Mouse (Mus musculus): ENCODE data around the gene Cox5a.

The Cox5a gene

GRCm38 (mm10) chr9:57564609-57565008 lies 43.5 kb downstream of the Cox5a start:
- no peak for DNase-seq

DNA sequence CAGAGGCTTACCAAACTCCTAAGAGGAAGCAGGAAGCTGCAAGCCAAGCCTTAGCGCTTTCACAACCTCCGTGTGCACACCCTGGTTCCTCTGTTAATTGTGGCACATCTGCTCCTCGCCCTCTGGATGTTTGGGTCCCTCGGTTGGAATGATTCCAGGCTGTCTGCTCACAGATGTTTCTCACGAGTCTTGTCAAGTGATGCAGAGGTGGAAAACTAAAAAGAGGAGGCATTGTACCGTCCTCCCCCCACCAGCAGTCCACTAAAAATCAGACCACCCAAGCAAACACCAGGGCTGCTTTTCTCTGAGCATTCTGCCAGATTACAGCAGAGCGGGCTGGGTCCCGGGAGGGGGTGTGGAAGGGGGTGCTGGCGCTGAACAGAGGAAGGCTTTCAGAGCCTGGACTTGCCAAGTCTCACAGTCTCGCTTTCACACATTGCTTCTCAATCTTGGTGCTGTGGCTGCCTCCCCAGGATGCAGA lies 44.7 kb downstream of the Cox5a start:
- peak in 1 of 2 experiments; percentile 46 for DNase-seq

DNA sequence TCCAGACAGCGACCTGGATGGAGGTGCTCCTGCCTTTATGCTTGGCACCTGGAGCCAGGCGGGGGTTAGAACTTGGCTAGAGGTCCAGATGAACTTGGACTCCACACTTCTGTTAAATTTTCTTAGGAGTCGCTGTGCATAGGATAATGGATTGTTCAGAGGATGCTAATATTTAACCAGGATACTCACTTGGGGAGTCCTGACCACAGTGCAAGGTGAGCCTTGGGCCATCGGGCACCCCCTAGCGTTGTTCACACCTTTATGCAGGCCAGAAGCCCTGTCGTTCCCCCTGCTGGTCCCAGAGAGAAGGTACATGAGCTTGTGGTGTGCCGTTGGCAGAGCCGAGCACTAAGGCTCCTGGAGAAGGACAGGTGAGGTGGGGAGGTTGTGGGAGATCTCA lies 45.8 kb downstream of the Cox5a start:
- DNase-seq, result peak in 1 of 2 experiments; percentile 33

- no peak for DNase-seq
Measured at GRCm38 (mm10) chr9:57568500-57568899, 47.4 kb downstream of the Cox5a start.

DNA sequence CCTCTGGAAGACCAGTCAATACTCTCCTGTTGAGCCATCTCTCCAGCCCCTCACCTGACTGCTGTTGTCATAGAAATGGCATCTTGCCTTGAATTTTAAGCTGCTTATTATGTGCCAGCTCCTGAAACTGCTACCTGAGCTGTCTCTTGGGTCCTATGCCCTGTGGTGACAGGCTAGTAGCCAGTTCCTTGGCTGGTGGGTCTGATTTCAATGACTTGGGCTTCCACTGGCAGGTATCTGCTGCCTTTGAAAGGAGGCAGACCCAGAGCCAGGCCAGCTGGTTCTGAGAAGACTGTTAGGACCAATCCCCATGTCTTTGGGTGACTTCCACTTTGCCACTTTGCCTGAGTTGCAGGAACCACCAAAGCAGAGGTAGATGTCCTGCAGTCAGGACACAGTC lies 53.3 kb downstream of the Cox5a start:
- no peak for DNase-seq

DNA sequence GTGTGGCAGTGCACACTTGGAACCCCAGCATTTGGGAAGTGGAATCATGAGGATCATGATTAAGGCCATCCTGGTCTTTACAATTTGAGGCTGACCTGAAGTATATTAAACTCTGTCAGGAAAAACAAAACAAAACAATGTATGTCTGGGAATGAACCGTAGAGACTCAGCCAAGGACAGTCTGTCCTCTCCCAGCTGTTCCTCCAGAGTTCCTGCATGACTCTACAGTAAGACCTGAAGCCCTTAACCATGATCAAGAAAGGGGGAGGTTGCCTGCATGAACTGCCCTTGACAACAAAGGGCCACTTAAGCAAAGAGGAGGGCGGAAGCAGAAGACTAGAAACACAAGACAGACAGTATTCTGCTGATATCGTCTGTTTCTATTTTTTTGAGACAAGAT lies 54.5 kb downstream of the Cox5a start:
- DNase-seq, result no peak

- DNase-seq, result no peak
Measured at GRCm38 (mm10) chr9:57577144-57577849, 56.2 kb downstream of the Cox5a start.

Data from cerebellum, postnatal 14 days (tissue).